Mouse (Mus musculus) spleen, adult 2 months (tissue): ENCODE measurements at regions not wholly inside any gene's neighbourhood (a gene's known extent, or its start where the extent isn't known, plus 50 kb on each side); places are given as distances from the start of the nearest gene placed in this dataset.

Source experiments
- CTCF ChIP-seq: fragments of 200-500 bp; IDR thresholded peaks from 2 replicates; pipeline ENCODE4 v1.5.1; 2011; ENCODE audit warnings: mild to moderate bottlenecking, inconsistent platforms; ENCODE audit not compliant: insufficient read depth, insufficient read length, insufficient replicate concordance; ENCODE audit errors: extremely low read depth
- POLR2A ChIP-seq: fragments of 200-500 bp; IDR thresholded peaks from 2 replicates; pipeline ENCODE4 v1.6.1; 2011; ENCODE audit warnings: low read depth, low read length, inconsistent platforms

- TF ChIP-seq POLR2A = no peak
- TF ChIP-seq CTCF = no peak
Observed at GRCm38 (mm10) chr6:143554946-143555345, 387.9 kb downstream of the Etnk1 start.
